Mouse (Mus musculus): ENCODE measurements around the gene Ppp2r5c. TPM values are rescaled to one million over a fixed set of nuclear protein-coding genes. Genes with fewer than 3 reads are reported as not detected.

Ppp2r5c gene
- polyA plus RNA-seq, 1 experiment from 2014 or later: 55.5 TPM

DNA sequence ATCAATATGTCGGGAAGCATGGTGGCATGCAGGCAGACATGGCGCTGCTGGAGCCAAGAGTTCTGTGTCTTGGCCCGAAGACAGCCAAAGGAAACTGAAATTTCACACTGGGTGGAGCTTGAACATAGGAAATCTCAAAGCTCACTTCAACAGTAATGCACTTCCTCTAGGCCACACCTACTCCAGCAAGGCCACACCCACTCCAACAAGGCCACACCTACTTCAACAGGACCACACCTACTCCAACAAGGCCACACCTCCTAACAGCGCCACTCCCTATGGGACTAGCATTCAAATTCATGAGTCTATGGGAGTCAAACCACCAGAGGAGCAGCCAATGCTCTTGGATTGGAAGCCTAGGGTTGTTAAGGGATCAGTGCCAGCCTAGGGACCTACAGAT is 33.8 kb downstream of the Ppp2r5c start:
- H3K36me3 ChIP-seq (replicated peaks; ENCODE audit: insufficient read depth, low read length): no peaks in the 10 kb centered on the region; the same call in 1 of the 2 replicates
- no peak overlapping the region for H3K4me2 ChIP-seq (ENCODE audit: low read depth, low read length)
- TF ChIP-seq CTCF (IDR thresholded peaks at IDR 0.05; ENCODE audit: low read depth) (no peak), EP300 (IDR thresholded peaks at IDR 0.05; ENCODE audit: low read depth) (no peak)
- ATAC-seq: no peak
- DNase-seq: peak; percentile 36
- no peak overlapping the region for H3K27ac ChIP-seq (ENCODE audit: low read depth)
- no peak overlapping the region for H3K9ac ChIP-seq (replicated peaks)
- WGBS (ENCODE audit: insufficient replicate concordance): 78% methylated on average over 4 of the region's 4 CpGs
- peaks cover 7% of the 10 kb centered on the region; the same call in 1 of the 2 replicates for H3K4me1 ChIP-seq (ENCODE audit: insufficient read depth)
- H3K9me3 ChIP-seq (ENCODE audit: low read length): no peaks in the 10 kb centered on the region
- no peaks in the 10 kb centered on the region for H3K27me3 ChIP-seq (ENCODE audit: insufficient read depth, low read length)
- H3K4me3 ChIP-seq (ENCODE audit: low read depth, low read length): no peak overlapping the region

DNA sequence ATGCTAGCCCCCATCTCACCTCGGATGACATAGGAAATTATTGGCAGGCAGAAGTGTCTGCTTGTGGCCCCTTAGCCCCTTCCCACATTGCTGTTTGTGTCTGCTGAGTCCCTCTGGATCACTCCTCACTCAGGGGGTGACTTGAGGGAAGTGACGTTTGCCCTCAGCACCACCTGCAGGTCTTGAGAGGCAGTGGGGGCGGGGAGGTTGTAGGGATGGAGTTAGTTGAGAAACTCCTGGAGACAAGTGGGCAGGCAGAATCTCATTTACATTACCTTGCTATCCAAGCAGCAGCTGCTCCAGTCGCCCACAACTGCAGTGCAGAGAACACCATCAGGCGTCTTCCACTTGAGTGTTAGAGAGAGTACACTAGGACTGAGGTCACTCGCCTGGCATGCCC is 36.8 kb downstream of the Ppp2r5c start:
- 55% methylated on average over 6 of the region's 6 CpGs for WGBS (ENCODE audit: insufficient replicate concordance)
- Histone ChIP-seq H3K9ac (replicated peaks) (0 out of 2 replicates have a peak overlapping the region, but pooled peaks have one; percentile 16), H3K9me3 (ENCODE audit: low read length) (no peaks in the 10 kb centered on the region), H3K27me3 (ENCODE audit: insufficient read depth, low read length) (no peaks in the 10 kb centered on the region), H3K4me3 (ENCODE audit: low read depth, low read length) (no peak overlapping the region), H3K36me3 (replicated peaks; ENCODE audit: insufficient read depth, low read length) (no peaks in the 10 kb centered on the region), H3K4me1 (ENCODE audit: insufficient read depth) (peaks cover 27% of the 10 kb centered on the region), H3K4me2 (ENCODE audit: low read depth, low read length) (no peak overlapping the region), H3K27ac (ENCODE audit: low read depth) (no peak overlapping the region)
- no peak for ATAC-seq
- no peak for DNase-seq
- TF ChIP-seq EP300 (IDR thresholded peaks at IDR 0.05; ENCODE audit: low read depth) (no peak), CTCF (IDR thresholded peaks at IDR 0.05; ENCODE audit: low read depth) (no peak)

DNA sequence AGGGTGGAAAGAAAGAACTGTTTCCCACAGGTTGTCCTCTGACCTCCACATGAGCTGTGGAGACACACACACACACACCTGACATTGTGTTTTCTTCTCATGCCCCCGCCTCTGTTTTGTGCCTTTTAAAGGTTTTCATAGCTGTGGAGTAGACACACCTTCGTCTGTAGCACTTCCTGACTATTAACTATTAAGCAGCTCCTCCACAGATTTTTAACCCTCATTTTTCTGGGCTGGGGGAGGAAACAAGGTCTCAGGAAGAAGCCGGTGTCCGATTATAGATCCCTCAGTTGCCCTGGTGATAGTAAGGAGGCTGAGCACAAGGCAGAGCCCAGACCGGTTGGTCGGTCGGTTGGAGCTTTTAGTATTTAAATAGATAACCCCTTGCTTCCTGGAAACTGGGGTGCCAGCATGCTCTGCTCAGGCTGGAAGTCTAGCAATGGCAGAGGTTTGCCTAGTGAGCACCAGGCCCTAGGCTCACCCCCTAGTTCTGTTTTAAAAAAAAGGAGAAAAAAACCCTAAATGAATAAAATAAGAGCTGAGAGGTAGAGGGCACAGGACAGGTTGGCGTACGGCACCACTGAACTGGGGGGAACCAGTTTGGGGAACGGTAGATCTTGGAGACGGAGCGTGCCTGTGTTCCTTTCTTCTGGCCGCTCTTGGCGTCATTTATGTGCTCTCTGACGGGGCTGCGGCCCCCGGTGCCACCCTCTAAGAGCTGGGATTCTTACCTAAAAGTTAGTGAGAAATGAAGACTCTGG is 38.1 kb downstream of the Ppp2r5c start:
- peak; percentile 50 for ATAC-seq
- TF ChIP-seq CTCF (IDR thresholded peaks at IDR 0.05; ENCODE audit: low read depth) (no peak), EP300 (IDR thresholded peaks at IDR 0.05; ENCODE audit: low read depth) (no peak)
- under 1% methylated on average over 17 of the region's 17 CpGs for WGBS (ENCODE audit: insufficient replicate concordance)
- Histone ChIP-seq H3K9me3 (ENCODE audit: low read length) (no peaks in the 10 kb centered on the region), H3K4me3 (ENCODE audit: low read depth, low read length) (peak overlapping the region; percentile 72), H3K36me3 (replicated peaks; ENCODE audit: insufficient read depth, low read length) (peaks cover under 1% of the 10 kb centered on the region; the same call in 1 of the 2 replicates), H3K27ac (ENCODE audit: low read depth) (peak overlapping the region; percentile 99), H3K4me2 (ENCODE audit: low read depth, low read length) (peak overlapping the region; percentile 81), H3K4me1 (ENCODE audit: insufficient read depth) (peaks cover 31% of the 10 kb centered on the region), H3K9ac (replicated peaks) (peak overlapping the region; percentile 68), H3K27me3 (ENCODE audit: insufficient read depth, low read length) (no peaks in the 10 kb centered on the region)
- DNase-seq: peak; percentile 38

DNA sequence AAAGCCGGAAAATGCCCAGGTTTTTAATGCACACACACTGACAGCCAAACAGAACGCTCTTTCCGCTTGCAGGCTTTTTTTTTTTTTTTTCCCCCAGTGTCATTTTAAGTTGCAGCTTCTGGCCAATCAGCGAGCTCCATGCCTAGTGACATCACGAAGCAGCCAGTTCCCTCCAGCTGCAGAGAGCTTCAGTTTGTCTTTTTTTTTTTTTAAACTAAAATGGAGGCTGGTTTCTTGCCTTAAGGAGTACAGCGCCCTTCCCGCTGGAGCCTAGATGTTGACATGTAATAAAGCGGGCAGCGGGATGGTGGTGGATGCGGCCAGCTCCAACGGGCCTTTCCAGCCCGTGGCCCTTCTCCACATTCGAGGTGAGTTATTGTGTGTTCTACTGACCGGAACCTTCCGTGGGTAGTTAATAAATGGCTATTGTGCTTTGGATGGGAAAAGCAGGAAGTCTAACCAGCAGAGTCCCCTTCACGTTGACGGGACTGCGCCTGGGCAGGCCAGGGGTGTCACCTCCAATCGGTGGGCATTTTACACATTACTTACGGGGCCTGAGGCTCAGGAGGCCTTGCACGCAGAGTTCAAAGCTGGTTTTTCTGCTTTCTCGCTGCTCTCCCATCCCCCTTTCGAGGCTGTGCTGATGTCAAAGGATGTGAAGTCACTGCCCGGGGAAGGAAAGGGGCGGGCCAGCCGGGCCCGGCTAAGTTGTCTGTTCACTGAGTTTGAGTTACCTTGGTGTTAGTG is 38.8 kb downstream of the Ppp2r5c start:
- DNase-seq (peak; percentile 88), ATAC-seq (peak; percentile 88)
- H3K36me3 ChIP-seq (replicated peaks; ENCODE audit: insufficient read depth, low read length): peaks cover 6% of the 10 kb centered on the region; the same call in 1 of the 2 replicates
- H3K4me1 ChIP-seq (ENCODE audit: insufficient read depth): peaks cover 31% of the 10 kb centered on the region
- H3K4me3 ChIP-seq (ENCODE audit: low read depth, low read length): peak overlapping the region; percentile 72
- H3K27ac ChIP-seq (ENCODE audit: low read depth): peak overlapping the region; percentile 99
- H3K9ac ChIP-seq (replicated peaks): peak overlapping the region; percentile 68
- under 1% methylated on average over 27 of the region's 27 CpGs for WGBS (ENCODE audit: insufficient replicate concordance)
- H3K4me2 ChIP-seq (ENCODE audit: low read depth, low read length): peak overlapping the region; percentile 81
- H3K27me3 ChIP-seq (ENCODE audit: insufficient read depth, low read length): no peaks in the 10 kb centered on the region
- TF ChIP-seq EP300 (IDR thresholded peaks at IDR 0.05; ENCODE audit: low read depth) (no peak), CTCF (IDR thresholded peaks at IDR 0.05; ENCODE audit: low read depth) (no peak)
- H3K9me3 ChIP-seq (ENCODE audit: low read length): no peaks in the 10 kb centered on the region

DNA sequence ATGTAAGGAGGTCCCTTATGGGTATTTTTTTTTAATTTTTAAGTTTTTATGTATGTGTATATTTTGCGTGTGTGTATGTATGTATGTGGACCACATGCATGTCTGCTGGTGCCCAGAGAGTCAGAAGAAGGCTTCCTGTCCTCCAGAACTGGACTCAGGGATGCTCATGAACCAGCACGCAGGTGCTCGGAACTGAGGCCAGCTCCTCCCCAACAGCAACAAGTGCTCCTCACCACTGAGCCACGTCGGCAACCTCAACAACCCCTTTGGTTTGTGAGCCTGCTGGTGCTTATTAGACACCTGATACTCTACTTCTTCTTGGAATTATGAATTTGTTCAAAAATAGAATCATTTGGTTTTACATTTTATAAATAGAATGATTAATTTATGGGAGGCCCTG is 39.9 kb downstream of the Ppp2r5c start:
- Histone ChIP-seq H3K27ac (ENCODE audit: low read depth) (peak overlapping the region; percentile 99), H3K9ac (replicated peaks) (peak overlapping the region; percentile 68)
- 76% methylated on average over 5 of the region's 5 CpGs for WGBS (ENCODE audit: insufficient replicate concordance)

DNA sequence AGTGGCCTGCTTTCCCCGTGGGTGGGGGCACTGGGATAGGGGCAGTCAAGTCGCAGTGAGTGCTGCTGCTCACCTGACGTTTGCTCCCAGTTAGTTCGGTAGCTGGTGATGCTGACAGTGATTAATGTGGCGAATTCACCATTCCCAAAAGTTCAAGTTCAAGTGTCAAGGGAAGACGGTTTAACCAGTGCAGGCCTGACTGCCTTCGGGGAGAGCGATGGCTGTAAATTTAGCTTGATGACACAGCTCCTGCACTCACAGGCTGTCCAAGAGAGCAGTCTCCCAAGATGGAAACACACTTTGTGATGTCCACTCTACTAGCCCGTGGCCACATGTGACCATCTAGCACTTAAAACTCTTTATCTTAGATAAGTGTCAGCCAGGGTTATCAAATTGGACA is 41.1 kb downstream of the Ppp2r5c start:
- no peak for TF ChIP-seq CTCF (IDR thresholded peaks at IDR 0.05; ENCODE audit: low read depth)
- TF ChIP-seq EP300 (IDR thresholded peaks at IDR 0.05; ENCODE audit: low read depth): no peak
- no peak for DNase-seq
- no peaks in the 10 kb centered on the region for H3K27me3 ChIP-seq (ENCODE audit: insufficient read depth, low read length)
- no peaks in the 10 kb centered on the region for H3K9me3 ChIP-seq (ENCODE audit: low read length)
- peaks cover 31% of the 10 kb centered on the region for H3K4me1 ChIP-seq (ENCODE audit: insufficient read depth)
- no peak for ATAC-seq
- H3K9ac ChIP-seq (replicated peaks): no peak overlapping the region; the same call in 1 of the 2 replicates
- H3K4me2 ChIP-seq (ENCODE audit: low read depth, low read length): no peak overlapping the region
- WGBS (ENCODE audit: insufficient replicate concordance): 61% methylated on average over 9 of the region's 9 CpGs
- peaks cover 6% of the 10 kb centered on the region; the same call in 1 of the 2 replicates for H3K36me3 ChIP-seq (replicated peaks; ENCODE audit: insufficient read depth, low read length)
- no peak overlapping the region for H3K4me3 ChIP-seq (ENCODE audit: low read depth, low read length)
- H3K27ac ChIP-seq (ENCODE audit: low read depth): no peak overlapping the region; the same call in 1 of the 2 replicates

More for the DNA sequence above, 39.9 kb downstream of the Ppp2r5c start:
- peaks cover 31% of the 10 kb centered on the region for H3K4me1 ChIP-seq (ENCODE audit: insufficient read depth)
- DNase-seq (no peak), ATAC-seq (no peak)
- TF ChIP-seq CTCF (IDR thresholded peaks at IDR 0.05; ENCODE audit: low read depth) (no peak), EP300 (IDR thresholded peaks at IDR 0.05; ENCODE audit: low read depth) (no peak)
- H3K9me3 ChIP-seq (ENCODE audit: low read length): no peaks in the 10 kb centered on the region
- no peaks in the 10 kb centered on the region for H3K27me3 ChIP-seq (ENCODE audit: insufficient read depth, low read length)
- H3K36me3 ChIP-seq (replicated peaks; ENCODE audit: insufficient read depth, low read length): peaks cover 6% of the 10 kb centered on the region; the same call in 1 of the 2 replicates
- H3K4me2 ChIP-seq (ENCODE audit: low read depth, low read length): peak overlapping the region; percentile 81
- peak overlapping the region; percentile 72 for H3K4me3 ChIP-seq (ENCODE audit: low read depth, low read length)
